Mouse (Mus musculus) MEL (cell line): ENCODE data around the gene Hsp90aa1. TPM values are rescaled to one million over a fixed set of nuclear protein-coding genes. Genes with fewer than 3 reads are reported as not detected.
"Not testable (repeated sequence)": the region's sequence is repeated elsewhere in the genome, so short reads cannot be mapped to it uniquely, and the experiment has no call there.

Source experiments
- DNase-seq: peaks from one replicate; pipeline ENCODE4 v3.0.0; 2011; ENCODE audit warnings: low read depth, low spot score
- H3K27ac ChIP-seq: 2 replicates; pipeline ENCODE4 v1.5.1; 2012; ENCODE audit warnings: low read depth, mild to moderate bottlenecking, control low read depth, low read length, moderate library complexity; ENCODE audit not compliant: control insufficient read depth
- H3K27me3 ChIP-seq, 2 experiments: fragments of 150-350 bp in 1 of 2; sonication (generic) in 1 of 2; 2 replicates each; pipeline ENCODE4 v1.6.1; 2012; ENCODE audit warnings: low read length in 2 of 2, mild to moderate bottlenecking in 2 of 2, improper control_type of control experiment in 1 of 2, moderate library complexity in 1 of 2; ENCODE audit not compliant: insufficient read depth in 2 of 2, control insufficient read depth in 1 of 2
- H3K36me3 ChIP-seq, 2 experiments: 2 replicates each; pipeline ENCODE4 v1.6.1; 2012 to 2014; ENCODE audit warnings: low read length in 2 of 2, improper control_type of control experiment in 1 of 2, inconsistent platforms in 1 of 2, mild to moderate bottlenecking in 1 of 2; ENCODE audit not compliant: insufficient read depth in 2 of 2, control insufficient read depth in 1 of 2
- H3K4me1 ChIP-seq, 2 experiments: fragments of 150-350 bp in 1 of 2; sonication (generic) in 1 of 2; 2 replicates each; pipeline ENCODE4 v1.6.1; 2012; ENCODE audit warnings: low read length in 2 of 2, improper control_type of control experiment in 1 of 2, mild to moderate bottlenecking in 1 of 2; ENCODE audit not compliant: insufficient read depth in 2 of 2, control insufficient read depth in 1 of 2
- H3K4me3 ChIP-seq, 2 experiments: fragments of 150-350 bp in 1 of 2; sonication (generic) in 1 of 2; 2 replicates each; pipeline ENCODE4 v1.5.1; 2012; ENCODE audit warnings: low read depth in 2 of 2, low read length in 2 of 2, mild to moderate bottlenecking in 2 of 2, moderate library complexity in 2 of 2, control low read depth in 1 of 2, improper control_type of control experiment in 1 of 2; ENCODE audit not compliant: control insufficient read depth in 1 of 2, insufficient read depth in 1 of 2
- H3K79me2 ChIP-seq: 2 replicates; pipeline ENCODE4 v1.6.1; 2012; ENCODE audit warnings: mild to moderate bottlenecking, low read length, moderate library complexity; ENCODE audit not compliant: control insufficient read depth, poor library complexity, insufficient read depth
- H3K9ac ChIP-seq: 2 replicates; pipeline ENCODE4 v1.6.1; 2012; ENCODE audit warnings: low read depth, mild to moderate bottlenecking, control low read depth, low read length, moderate library complexity; ENCODE audit not compliant: control insufficient read depth, poor library complexity, severe bottlenecking
- H3K9me3 ChIP-seq: fragments of 150-350 bp; sonication (generic); replicated peaks from 2 replicates; pipeline ENCODE4 v1.6.1; 2012; ENCODE audit warnings: mild to moderate bottlenecking, low read length, improper control_type of control experiment, moderate library complexity; ENCODE audit not compliant: insufficient read depth
- BHLHE40 ChIP-seq: IDR thresholded peaks from 2 replicates; pipeline ENCODE4 v1.6.1; 2012; ENCODE audit warnings: low read depth, mild to moderate bottlenecking, inconsistent platforms, low read length, improper control_type of control experiment, borderline replicate concordance
- CHD1 ChIP-seq: IDR thresholded peaks from 2 replicates; pipeline ENCODE4 v1.6.1; 2012; ENCODE audit warnings: low read depth, mild to moderate bottlenecking, inconsistent platforms, low read length, improper control_type of control experiment
- CTCF ChIP-seq, 3 experiments: IDR thresholded peaks in 2 of 3; conservative IDR thresholded peaks in 1 of 3; 2 replicates each; pipeline ENCODE4 v1.5.1; 2011 to 2012; ENCODE audit warnings: low read length in 3 of 3, low read depth in 2 of 3, mild to moderate bottlenecking in 2 of 3, improper control_type of control experiment in 1 of 3, inconsistent platforms in 1 of 3, mixed read lengths in 1 of 3, moderate library complexity in 1 of 3; ENCODE audit not compliant: control insufficient read depth in 1 of 3, insufficient read depth in 1 of 3, poor library complexity in 1 of 3, severe bottlenecking in 1 of 3
- EP300 ChIP-seq, 2 experiments: IDR thresholded peaks; 2 replicates each; pipeline ENCODE4 v1.6.1; 2011; ENCODE audit warnings: improper control_type of control experiment in 2 of 2, low read length in 2 of 2, low read depth in 1 of 2, mild to moderate bottlenecking in 1 of 2
- ETS1 ChIP-seq: IDR thresholded peaks from 2 replicates; pipeline ENCODE4 v1.6.1; 2012; ENCODE audit warnings: low read depth, mild to moderate bottlenecking, inconsistent platforms, low read length, improper control_type of control experiment, moderate library complexity
- GABPA ChIP-seq: IDR thresholded peaks from 2 replicates; pipeline ENCODE4 v1.6.1; 2012; ENCODE audit warnings: low read depth, mild to moderate bottlenecking, inconsistent platforms, low read length, improper control_type of control experiment, moderate library complexity
- GATA1 ChIP-seq: IDR thresholded peaks from 2 replicates; pipeline ENCODE4 v1.6.1; 2011; ENCODE audit warnings: low read depth, low read length, improper control_type of control experiment
- HCFC1 ChIP-seq: IDR thresholded peaks from 2 replicates; pipeline ENCODE4 v1.6.1; 2012; ENCODE audit warnings: low read depth, mild to moderate bottlenecking, inconsistent platforms, low read length, improper control_type of control experiment, moderate library complexity
- JUND ChIP-seq: IDR thresholded peaks from 2 replicates; pipeline ENCODE4 v1.6.1; 2011; ENCODE audit warnings: low read depth, mild to moderate bottlenecking, improper control_type of control experiment, low read length
- MAFK ChIP-seq: IDR thresholded peaks from 2 replicates; pipeline ENCODE4 v1.6.1; 2011; ENCODE audit warnings: low read depth, mild to moderate bottlenecking, low read length, improper control_type of control experiment, borderline replicate concordance
- MAX ChIP-seq: IDR thresholded peaks from 2 replicates; pipeline ENCODE4 v1.6.1; 2011; ENCODE audit warnings: low read length, improper control_type of control experiment
- MAZ ChIP-seq: IDR thresholded peaks from 2 replicates; pipeline ENCODE4 v1.6.1; 2012; ENCODE audit warnings: low read depth, mild to moderate bottlenecking, inconsistent platforms, low read length, improper control_type of control experiment
- MXI1 ChIP-seq: IDR thresholded peaks from 2 replicates; pipeline ENCODE4 v1.6.1; 2011; ENCODE audit warnings: mild to moderate bottlenecking, low read depth, low read length, improper control_type of control experiment
- MYC ChIP-seq: IDR thresholded peaks from 2 replicates; pipeline ENCODE4 v1.6.1; 2011; ENCODE audit warnings: low read depth, mild to moderate bottlenecking, low read length, improper control_type of control experiment, moderate library complexity
- NELFE ChIP-seq: IDR thresholded peaks from 2 replicates; pipeline ENCODE4 v1.6.1; 2011; ENCODE audit warnings: low read depth, low read length, improper control_type of control experiment
- NRF1 ChIP-seq: IDR thresholded peaks from 2 replicates; pipeline ENCODE4 v1.6.1; 2014; ENCODE audit warnings: low read depth, mild to moderate bottlenecking, inconsistent platforms, low read length, improper control_type of control experiment, moderate library complexity; ENCODE audit not compliant: poor library complexity, insufficient read depth, severe bottlenecking
- POLR2A ChIP-seq, 2 experiments: IDR thresholded peaks; 2 replicates each; pipeline ENCODE4 v1.6.1; 2011 to 2012; ENCODE audit warnings: low read length in 2 of 2, mild to moderate bottlenecking in 2 of 2, control low read depth in 1 of 2, improper control_type of control experiment in 1 of 2, low read depth in 1 of 2, moderate library complexity in 1 of 2; ENCODE audit not compliant: control insufficient read depth in 1 of 2, insufficient read depth in 1 of 2, poor library complexity in 1 of 2
- POLR2AphosphoS5 ChIP-seq: IDR thresholded peaks from 2 replicates; pipeline ENCODE4 v1.6.1; 2012; ENCODE audit warnings: low read depth, borderline replicate concordance, mild to moderate bottlenecking, inconsistent platforms, low read length, moderate library complexity, mixed read lengths
- RCOR1 ChIP-seq: IDR thresholded peaks from 2 replicates; pipeline ENCODE4 v1.6.1; 2012; ENCODE audit warnings: low read depth, mild to moderate bottlenecking, inconsistent platforms, low read length, improper control_type of control experiment
- SIN3A ChIP-seq: IDR thresholded peaks from 2 replicates; pipeline ENCODE4 v1.6.1; 2012; ENCODE audit warnings: low read length, improper control_type of control experiment, inconsistent platforms
- TBP ChIP-seq: IDR thresholded peaks from 2 replicates; pipeline ENCODE4 v1.8.0; 2011; ENCODE audit warnings: low read depth, low read length, improper control_type of control experiment
- TCF12 ChIP-seq: IDR thresholded peaks from 2 replicates; pipeline ENCODE4 v1.6.1; 2014; ENCODE audit warnings: low read depth, mild to moderate bottlenecking, inconsistent platforms, low read length, improper control_type of control experiment, moderate library complexity
- USF1 ChIP-seq: IDR thresholded peaks from 2 replicates; pipeline ENCODE4 v1.6.1; 2014; ENCODE audit warnings: low read depth, mild to moderate bottlenecking, inconsistent platforms, low read length, improper control_type of control experiment, moderate library complexity
- ZMIZ1 ChIP-seq: IDR thresholded peaks from 2 replicates; pipeline ENCODE4 v1.6.1; 2012; ENCODE audit warnings: low read depth, mild to moderate bottlenecking, inconsistent platforms, low read length, improper control_type of control experiment, moderate library complexity
- polyA plus RNA-seq, 2 experiments: library from polyadenylated mRNA; stranded (reverse) in 1 of 2; unstranded in 1 of 2; fragments of >175 nt in 1 of 2; fragments of >200 nt in 1 of 2; gene quantifications; 2 replicates each; pipeline versions ENCODE4 v1.2.1 to v1.2.4; 2012; ENCODE audit warnings: low replicate concordance in 2 of 2, low read depth in 1 of 2; ENCODE audit not compliant: insufficient read length in 2 of 2, insufficient read depth in 1 of 2, missing spikeins in 1 of 2
- total RNA-seq: library from RNA; depleted of rRNA; stranded (reverse); fragments of 300-350 nt; gene quantifications from 2 replicates; pipeline ENCODE4 v1.2.3, GENCODE M21; 2012

Hsp90aa1 gene
- total and polyA plus RNA-seq, 3 experiments, result 913 to 1,509 (median 1,471) TPM

- no peak for TF ChIP-seq GATA1
- TF ChIP-seq NRF1, result no peak
- no peak for TF ChIP-seq CHD1
- peak; percentile 94 to 97 (median 96) for TF ChIP-seq CTCF (IDR thresholded peaks at IDR 0.05 in 2 of 3, conservative IDR thresholded peaks at IDR 0.05 in 1 of 3; ENCODE audit: control insufficient read depth in 1 of 3, insufficient read depth in 1 of 3, low read depth in 2 of 3, low read length in 3 of 3, poor library complexity in 1 of 3, severe bottlenecking in 1 of 3)
- no peak for TF ChIP-seq MAZ
- no peak for TF ChIP-seq POLR2AphosphoS5
- TF ChIP-seq GABPA, result no peak
Observed at GRCm38 (mm10) chr12:110703008-110703471, 512 bp upstream of the Hsp90aa1 start (continued).

DNA sequence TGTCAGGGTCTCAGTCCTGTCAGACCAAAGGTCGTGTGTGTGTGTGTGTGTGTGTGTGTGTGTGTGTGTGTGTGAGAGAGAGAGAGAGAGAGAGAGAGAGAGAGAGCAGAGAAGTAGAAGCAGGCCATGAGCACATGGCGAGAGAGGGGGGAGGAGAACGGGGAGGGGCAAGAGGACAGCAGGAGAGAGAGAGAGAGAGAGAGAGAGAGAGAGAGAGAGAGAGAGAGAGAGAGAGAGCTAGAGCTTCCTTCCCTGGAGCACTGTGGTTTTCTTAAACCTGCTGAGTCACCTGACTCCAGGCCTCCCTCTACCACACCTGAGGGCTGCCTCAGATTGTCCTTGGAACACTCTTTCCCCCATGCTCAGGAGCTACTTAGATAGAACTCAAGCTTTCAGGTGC is 1.2 kb downstream of the Hsp90aa1 start:
- Histone ChIP-seq H3K9ac (peak overlapping the region; percentile 74), H3K4me1 (peaks cover 21 to 50% of the 10 kb centered on the region in 2 experiments), H3K27ac (peak overlapping the region; percentile 85), H3K4me3 (peak overlapping the region in 1 of 2 experiments; percentile 9; a peak in 1 of 4 replicates), H3K36me3 (peaks cover 0 to 43% of the 10 kb centered on the region in 2 experiments; a peak in 2 of 4 replicates)
- H3K27me3 ChIP-seq, H3K79me2 ChIP-seq, H3K9me3 ChIP-seq: not testable (repeated sequence)
- TF ChIP-seq GABPA, result peak; percentile 87
- TF ChIP-seq ETS1, result peak; percentile 86
- TF ChIP-seq EP300 (IDR thresholded peaks at IDR 0.05; ENCODE audit: low read depth in 1 of 2, low read length in 2 of 2), result peak; percentile 55 to 62; a peak in 3 of 4 replicates
- peak; percentile 21; the same call in 1 of the 2 replicates for TF ChIP-seq NELFE
- peak; percentile 60; the same call in 1 of the 2 replicates for TF ChIP-seq HCFC1
- TF ChIP-seq TBP, result peak; percentile 71
- 0 out of 2 replicates have a peak, but pooled peaks have one; percentile 10 for TF ChIP-seq ZMIZ1
- peak; percentile 90 for TF ChIP-seq MAX
- 0 out of 2 replicates have a peak, but pooled peaks have one; percentile 5 for TF ChIP-seq GATA1
- peak; percentile 70 for TF ChIP-seq USF1
- TF ChIP-seq BHLHE40, result peak; percentile 49; the same call in 1 of the 2 replicates
- TF ChIP-seq MXI1, result peak; percentile 78
- TF ChIP-seq MAFK, result 0 out of 2 replicates have a peak, but pooled peaks have one; percentile 58
- TF ChIP-seq TCF12, result peak; percentile 47; the same call in 1 of the 2 replicates
- TF ChIP-seq RCOR1, result 0 out of 2 replicates have a peak, but pooled peaks have one; percentile 28
- peak; percentile 100 for TF ChIP-seq JUND
- TF ChIP-seq MAZ, result peak; percentile 92
- peak in 1 of 2 experiments; percentile 60; a peak in 2 of 4 replicates for TF ChIP-seq POLR2A (IDR thresholded peaks at IDR 0.05; ENCODE audit: control insufficient read depth in 1 of 2, insufficient read depth in 1 of 2, low read depth in 1 of 2, low read length in 2 of 2, poor library complexity in 1 of 2)
- peak; percentile 99 for TF ChIP-seq MYC
- peak; percentile 77; the same call in 1 of the 2 replicates for TF ChIP-seq SIN3A
- DNase-seq, result peak; percentile 87
